Mouse (Mus musculus) embryonic fibroblast, embryonic 13.5 days (primary cell): Measurements from ENCODE around the gene Gbgt1.

Experiments used
- CTCF ChIP-seq: IDR thresholded peaks from 2 replicates; pipeline ENCODE4 v1.5.1; 2011; ENCODE audit warnings: mild to moderate bottlenecking, control low read depth, low read length, moderate library complexity, borderline replicate concordance; ENCODE audit not compliant: insufficient read depth
- POLR2A ChIP-seq: IDR thresholded peaks from 2 replicates; pipeline ENCODE4 v1.6.1; 2011; ENCODE audit warnings: low read depth, mild to moderate bottlenecking, control low read depth, low read length, moderate library complexity

DNA sequence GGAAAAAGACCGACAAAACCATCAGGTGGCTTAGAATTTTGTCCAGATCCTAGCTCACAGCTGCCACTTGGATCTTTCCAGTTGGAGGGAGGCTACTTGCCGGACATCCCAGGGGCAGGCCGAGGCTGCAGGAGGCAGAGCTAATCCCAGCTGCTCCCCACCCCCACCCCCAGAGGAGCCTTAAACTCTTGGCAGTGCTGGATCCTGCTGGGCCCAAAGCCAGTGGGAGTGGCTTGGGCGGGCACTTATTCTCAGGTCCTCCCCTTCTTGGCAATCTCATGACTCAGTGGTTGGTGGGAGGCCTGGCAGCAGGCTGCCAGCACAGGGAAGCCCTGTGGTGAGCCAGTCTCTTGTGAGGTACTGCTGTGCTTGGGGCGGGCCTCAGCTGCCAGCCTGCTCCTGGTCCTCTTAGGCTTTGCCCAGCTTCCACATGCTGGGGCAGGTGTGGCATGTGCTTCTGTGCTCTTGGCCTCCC lies 27.0 kb downstream of the Gbgt1 start:
- TF ChIP-seq POLR2A (peak; percentile 37; the same call in 1 of the 2 replicates), CTCF (no peak)
